Mouse (Mus musculus): ENCODE results near the gene Gm15294.

The Gm15294 gene

DNA sequence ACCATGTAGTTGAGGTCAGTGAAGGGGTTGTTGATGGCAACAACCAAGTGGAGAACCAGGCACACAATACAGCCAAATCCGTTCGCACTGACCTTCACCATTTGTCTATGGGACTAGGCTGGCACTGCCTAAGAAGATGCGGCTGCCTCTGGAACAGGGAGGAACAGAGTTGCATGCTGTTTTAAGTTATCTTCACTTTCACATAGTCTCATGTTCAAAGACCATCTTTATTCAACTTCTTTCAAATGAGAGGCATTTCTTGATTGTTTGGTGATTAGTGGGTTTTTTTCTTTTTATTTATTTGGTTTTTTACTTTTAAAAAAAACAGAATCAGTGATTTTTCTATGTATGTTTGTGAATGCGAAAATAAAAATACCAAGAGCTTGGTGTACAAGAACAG lies at the start of gene Gm15294:
Gene Gm15294, minus strand, starts transcription at position 101 of the 400 bp plus-strand sequence.
- in situ Hi-C loops (cut with MboI, MseI): no loop called here

DNA sequence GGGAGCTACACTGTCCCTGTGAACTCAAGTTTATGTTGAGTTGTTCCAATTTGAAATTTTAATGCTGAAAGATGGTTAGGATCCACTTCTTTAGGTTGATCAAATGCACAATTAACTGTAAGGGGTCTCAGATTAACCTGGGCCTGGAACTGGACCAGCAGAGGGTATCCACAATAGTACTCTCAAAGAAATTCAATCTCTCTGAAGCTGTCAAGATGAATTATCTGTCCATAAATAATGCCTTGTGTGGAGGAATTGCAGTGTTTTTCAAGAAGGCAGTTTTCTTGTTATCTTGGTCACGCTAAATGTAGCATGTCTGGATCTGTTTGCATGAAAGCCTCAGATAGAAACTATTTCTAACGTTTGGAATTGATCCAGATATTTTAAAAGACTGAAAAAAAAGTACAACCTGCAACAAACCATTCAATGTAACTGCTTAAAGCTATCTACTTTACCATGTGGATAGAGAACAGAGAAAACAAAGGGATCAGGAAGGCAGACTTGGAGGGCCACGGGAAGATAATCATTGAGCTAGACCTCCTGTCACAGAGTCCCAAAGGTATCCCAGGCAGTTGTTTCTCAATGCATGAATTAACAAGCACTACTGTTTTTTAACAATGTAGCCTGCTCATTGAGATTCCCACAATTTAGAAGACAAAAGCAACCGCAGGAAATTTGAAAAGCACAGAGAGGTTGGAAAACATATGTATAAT lies 9.5 kb upstream of the Gm15294 start:
- in situ Hi-C loops (cut with MboI, MseI): no loop called here

DNA sequence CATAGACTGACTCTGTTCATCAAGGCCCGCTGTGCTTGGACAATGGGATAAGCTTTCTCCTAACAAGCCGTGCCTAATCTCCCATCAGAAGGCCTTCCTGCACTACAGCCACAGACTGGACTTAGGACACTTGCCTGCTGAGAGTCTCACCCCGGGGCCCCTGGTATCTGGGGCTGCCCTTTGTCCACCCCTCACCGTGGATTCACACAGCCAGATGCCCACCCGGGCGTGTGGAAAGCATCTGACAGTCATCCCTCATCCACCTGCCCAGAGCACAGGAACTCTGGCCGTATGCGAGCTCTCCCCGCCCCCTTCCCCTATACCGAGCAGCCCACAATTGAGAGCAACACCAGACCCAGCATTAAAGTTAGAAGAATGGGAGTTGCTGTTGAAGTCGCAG lies 1.0 kb downstream of the Gm15294 start:
- in situ Hi-C loops (cut with MboI, MseI): no loop called here

GRCm38 (mm10) chrX:141873597-141873996 lies 1.4 kb downstream of the Gm15294 start:
- in situ Hi-C loops (cut with MboI, MseI): no loop called here

DNA sequence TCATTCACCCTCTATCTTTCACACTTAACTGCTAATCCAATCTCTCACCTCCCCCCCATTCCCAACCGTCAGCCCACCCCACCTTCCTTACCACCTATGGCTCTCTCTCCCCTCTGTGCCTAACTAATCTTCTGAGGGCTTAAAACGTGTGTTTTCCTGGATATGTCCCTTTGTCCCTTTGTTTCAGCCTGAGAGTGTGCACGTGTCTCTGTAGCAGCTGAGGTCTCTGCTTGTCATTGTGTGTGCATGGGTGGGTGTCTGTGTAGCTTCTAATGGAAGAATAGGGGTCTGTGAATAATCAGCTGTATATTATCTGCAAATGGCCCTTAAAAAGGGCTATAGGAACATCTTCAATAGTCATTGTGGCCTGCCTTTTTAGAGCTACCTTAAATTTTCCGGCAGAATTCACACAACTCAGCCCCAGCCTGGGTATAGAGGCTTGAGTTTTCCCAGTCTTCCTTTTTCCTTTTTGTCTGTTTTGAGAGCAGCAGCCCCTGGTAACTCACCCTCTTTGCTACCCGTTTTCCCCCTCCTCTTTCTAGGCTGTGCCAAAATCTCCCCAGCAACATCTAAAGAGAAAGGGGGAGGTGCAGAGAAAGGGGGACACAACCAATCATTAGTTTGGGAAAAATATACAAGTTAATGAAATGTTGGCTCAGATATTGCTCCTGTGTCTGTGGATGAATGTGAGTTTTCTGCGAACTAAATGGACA lies 19.2 kb downstream of the Gm15294 start:
- in situ Hi-C loops (cut with MboI, MseI): no loop called here
